10 mouse cellular contexts compared by ENCODE assay signal in genomic region chr3:101885591-101885990, GRCm38 (mm10). TPM values are rescaled to one million over a fixed set of nuclear protein-coding genes. Genes with fewer than 3 reads are reported as not detected.
DNase-seq lines count a peak whose midpoint lies in the region; ATAC-seq lines count a peak whose summit lies in the region.
"Had no signal": no experiment of that assay in that cellular context is flagged by ENCODE, and none has a peak within 500 bp of the region (broad histone marks: within the 10 kb centered on the region; RNA-seq: fewer than 3 reads in every experiment).

No protein-coding gene starts in this region.

- H3K9me3 ChIP-seq in liver, embryonic 11.5 days (ENCODE audit: control insufficient read depth, low read length) = no peaks in the 10 kb centered on the region
- H3K9me3 ChIP-seq: midbrain, embryonic 12.5 days had no signal

- peak; percentile 73 for ATAC-seq in frontal cortex, adult (ENCODE audit: low TSS enrichment)
- no peak for ATAC-seq in liver, embryonic 11.5 days (replicated peaks; ENCODE audit: low FRiP score)

- no peaks in the 10 kb centered on the region for H3K4me1 ChIP-seq in liver, embryonic 11.5 days (replicated peaks; ENCODE audit: control insufficient read depth, insufficient read depth, low read length)
- H3K4me1 ChIP-seq: midbrain, embryonic 12.5 days had no signal

- no peaks in the 10 kb centered on the region for H3K27me3 ChIP-seq in liver, embryonic 11.5 days (replicated peaks; ENCODE audit: control insufficient read depth, insufficient read depth, low read length)
- H3K27me3 ChIP-seq: midbrain, embryonic 12.5 days had no signal

- no peak overlapping the region for H3K4me2 ChIP-seq in liver, embryonic 11.5 days
- H3K4me2 ChIP-seq: midbrain, embryonic 12.5 days had no signal

- H3K9ac ChIP-seq in liver, embryonic 11.5 days (ENCODE audit: low read depth, low read length) = no peak overlapping the region
- H3K9ac ChIP-seq: midbrain, embryonic 12.5 days had no signal

- WGBS in liver, embryonic 11.5 days = 75% methylated on average over 3 of the region's 3 CpGs

- DNase-seq in frontal cortex, postnatal 14 days (ENCODE audit: low spot score in 2 of 2) = no peak
- peak; percentile 67 for DNase-seq in urinary bladder, postnatal 14 days (ENCODE audit: low spot score)
- DNase-seq in urinary bladder, adult 2 months (ENCODE audit: low spot score) = no peak
- peak; percentile 57 to 66 for DNase-seq in kidney, postnatal 4 days
- peak; percentile 52 for DNase-seq in testis, postnatal 10 days (ENCODE audit: low spot score)
- no peak for DNase-seq in T-cell, adult 2 months (ENCODE audit: low spot score)
- DNase-seq in liver, embryonic 11.5 days (ENCODE audit: low spot score) = no peak
- DNase-seq: thymus, postnatal 25 days had no signal

- no peak overlapping the region for H3K27ac ChIP-seq in liver, embryonic 11.5 days (ENCODE audit: low read depth, low read length)

- no peaks in the 10 kb centered on the region for H3K36me3 ChIP-seq in liver, embryonic 11.5 days (ENCODE audit: control insufficient read depth, insufficient read depth, low read length)
- H3K36me3 ChIP-seq: midbrain, embryonic 12.5 days had no signal

- no peak overlapping the region for H3K4me3 ChIP-seq in liver, embryonic 11.5 days (ENCODE audit: low read depth, low read length)
- H3K4me3 ChIP-seq: midbrain, embryonic 12.5 days had no signal

RNA-seq across cellular contexts. Expression of gene Mab21l3, which starts 36.8 kb away (rescaled TPM):
- polyA plus RNA-seq in urinary bladder, adult 2 months (2012; rRNA removed) = 1.7 and 2.2 TPM in 2 replicates
- 0.11 and 0.14 TPM in 2 replicates for polyA plus RNA-seq in liver, embryonic 11.5 days (2014; fragmentation: Nextera tagmentation; extraction: Ambion mirVana)

RNA-seq across cellular contexts. Expression of gene Slc22a15, which starts 38.7 kb away (rescaled TPM):
- 7.1 and 8.4 TPM in 2 replicates for polyA plus RNA-seq in urinary bladder, adult 2 months (2012; rRNA removed)
- 1.8 and 1.9 TPM in 2 replicates for polyA plus RNA-seq in liver, embryonic 11.5 days (2014; fragmentation: Nextera tagmentation; extraction: Ambion mirVana)

Comparison
In these comparisons a context has a peak if more than half of its experiments do, and no peak if none do; other contexts are left out.
1. DNase-seq: peak in urinary bladder, postnatal 14 days (single experiment), kidney, postnatal 4 days (2 of 2) and testis, postnatal 10 days (single experiment); none in frontal cortex, postnatal 14 days (0 of 2), urinary bladder, adult 2 months (single experiment), T-cell, adult 2 months (single experiment) and liver, embryonic 11.5 days (single experiment).